Mouse (Mus musculus) cortical plate, adult 2 months (tissue): ENCODE data around the gene Nipal3.

Source experiments
- CTCF ChIP-seq: fragments of 200-500 bp; IDR thresholded peaks from 2 replicates; pipeline ENCODE4 v1.5.1; 2011; ENCODE audit warnings: mild to moderate bottlenecking, control low read depth, low read length; ENCODE audit not compliant: insufficient read depth; ENCODE audit errors: extremely low read depth
- POLR2A ChIP-seq: fragments of 200-500 bp; IDR thresholded peaks from 2 replicates; pipeline ENCODE4 v1.6.1; 2011; ENCODE audit warnings: mild to moderate bottlenecking, low read length, control low read depth; ENCODE audit not compliant: insufficient read depth; ENCODE audit errors: extremely low read depth

DNA sequence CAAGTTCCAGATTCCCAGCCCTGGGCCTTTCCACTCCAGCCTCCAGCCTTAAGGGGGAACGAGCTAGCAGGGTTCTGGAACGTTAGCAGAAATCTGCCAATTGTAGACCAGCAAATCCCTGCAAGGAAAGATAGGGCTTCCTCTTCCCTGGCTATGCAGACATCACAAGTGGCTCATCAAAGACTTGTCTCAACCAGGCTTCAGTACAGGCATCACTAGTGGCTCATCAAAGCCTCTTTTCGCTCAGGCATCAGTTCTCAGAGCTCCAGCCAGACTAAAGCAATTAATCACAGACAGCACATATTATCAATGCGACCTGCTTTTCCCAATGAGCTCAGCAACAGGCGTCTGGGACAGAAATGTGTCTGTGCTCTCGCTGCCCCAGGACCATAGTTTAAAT lies 38.2 kb upstream of the Nipal3 start:
- TF ChIP-seq CTCF, result no peak
- TF ChIP-seq POLR2A, result no peak
